Mouse (Mus musculus) cerebellum, adult 9-10 months (tissue): ENCODE measurements at regions not wholly inside any gene's neighbourhood (a gene's known extent, or its start where the extent isn't known, plus 50 kb on each side); places are given as distances from the start of the nearest gene placed in this dataset.

Experiments
- DNase-seq: peaks from one replicate; pipeline ENCODE4 v3.0.0; 2022

DNA sequence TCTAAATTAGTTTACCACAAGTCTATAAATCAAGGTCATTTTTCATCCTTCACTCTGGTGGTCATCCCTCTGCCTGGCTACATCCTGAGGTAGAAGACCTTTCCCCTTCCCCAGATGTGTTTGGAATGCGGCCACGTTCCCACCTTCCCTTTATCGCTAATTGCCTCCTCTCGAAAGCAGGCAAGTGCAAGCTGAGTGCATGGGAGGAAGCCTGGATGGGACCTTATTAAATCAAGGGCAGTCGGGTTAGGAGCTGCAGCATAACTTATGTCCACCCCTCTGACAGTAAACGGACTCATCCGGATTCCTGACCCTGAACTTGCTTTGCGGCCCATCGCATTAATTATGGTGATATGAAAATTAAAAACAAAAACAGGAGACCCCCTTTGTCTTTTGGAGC lies 983.5 kb downstream of the Slc4a3 start:
- DNase-seq, result no peak

DNA sequence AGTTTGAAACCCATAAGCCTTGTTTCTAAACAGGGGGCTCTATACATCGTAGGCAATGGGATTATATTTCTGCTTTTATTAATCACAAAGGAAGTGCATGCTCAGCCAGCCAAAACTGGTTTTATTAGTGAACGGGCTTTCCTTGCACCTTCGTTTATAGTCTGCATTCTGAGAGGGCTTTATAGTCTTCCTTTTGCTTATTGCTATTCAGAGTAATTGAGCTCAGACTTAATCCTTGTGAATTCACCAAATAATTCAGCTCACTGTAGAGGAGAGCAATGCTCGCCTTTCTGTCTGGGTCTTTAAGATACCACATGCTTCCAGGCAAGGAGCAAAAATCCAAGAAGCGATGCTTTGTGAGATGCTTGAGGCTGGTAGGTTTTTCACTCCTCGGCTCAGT lies 984.3 kb downstream of the Slc4a3 start:
- no peak for DNase-seq

DNA sequence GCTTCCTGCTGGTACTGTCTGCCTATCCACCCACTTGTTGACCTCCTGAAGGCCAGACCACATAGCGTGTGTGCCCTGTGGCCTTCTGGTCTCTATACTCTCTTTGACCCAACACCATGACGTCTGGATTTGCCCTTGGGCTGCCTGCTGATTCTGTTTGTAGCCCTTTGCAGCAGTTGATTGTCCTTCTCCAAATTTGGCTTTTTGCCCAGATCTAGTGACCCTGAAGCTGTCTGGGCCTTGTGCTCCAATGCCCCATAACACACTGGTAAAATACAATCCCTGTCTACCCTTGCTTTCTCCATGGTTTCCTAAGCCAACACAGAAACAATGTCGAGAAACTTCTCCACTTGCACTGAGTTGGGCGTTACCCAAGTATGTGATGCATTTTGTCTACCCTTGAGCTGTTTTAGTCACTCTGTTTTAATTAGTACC lies 979.3 kb downstream of the Epha4 start:
- no peak for DNase-seq

DNA sequence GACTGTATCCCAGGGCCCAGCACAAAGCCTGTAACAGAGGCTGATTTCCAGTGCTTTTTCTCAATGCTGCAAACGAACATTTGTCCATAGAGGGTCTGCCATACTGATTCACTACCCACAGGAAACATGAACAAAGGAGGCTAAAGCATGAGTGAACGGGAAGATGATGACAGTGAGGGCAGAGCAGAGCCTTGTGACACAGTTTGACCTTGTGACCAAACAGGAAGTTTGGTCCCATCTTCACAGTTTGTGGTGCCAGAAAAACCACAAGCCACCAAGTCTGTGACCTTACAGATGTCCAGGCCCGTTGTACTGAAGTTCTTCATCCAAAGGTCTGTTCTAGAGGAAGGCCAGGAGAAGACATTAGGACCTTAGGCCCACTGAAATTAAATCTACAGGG lies 974.4 kb downstream of the Epha4 start:
- DNase-seq, result no peak

DNA sequence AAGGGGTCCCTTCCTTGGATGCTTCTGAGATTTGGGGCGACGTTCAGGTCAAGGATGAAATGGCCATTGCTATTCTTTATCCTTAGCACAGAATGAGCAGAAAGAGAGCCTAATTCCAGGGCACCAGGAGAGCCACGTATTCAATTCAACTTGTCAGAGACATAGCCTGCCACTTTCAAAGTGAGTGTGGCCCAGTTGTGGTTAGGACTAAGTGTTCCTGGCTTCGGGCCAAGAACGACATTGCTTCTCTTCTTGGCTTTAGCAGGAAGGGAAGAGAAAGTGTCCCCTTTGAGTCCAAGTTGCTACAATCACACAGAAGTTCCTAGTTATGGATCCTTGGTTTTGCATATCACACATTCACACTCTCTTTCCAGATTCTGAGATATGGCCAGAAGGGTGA lies 964.0 kb downstream of the Epha4 start:
- DNase-seq, result no peak

DNA sequence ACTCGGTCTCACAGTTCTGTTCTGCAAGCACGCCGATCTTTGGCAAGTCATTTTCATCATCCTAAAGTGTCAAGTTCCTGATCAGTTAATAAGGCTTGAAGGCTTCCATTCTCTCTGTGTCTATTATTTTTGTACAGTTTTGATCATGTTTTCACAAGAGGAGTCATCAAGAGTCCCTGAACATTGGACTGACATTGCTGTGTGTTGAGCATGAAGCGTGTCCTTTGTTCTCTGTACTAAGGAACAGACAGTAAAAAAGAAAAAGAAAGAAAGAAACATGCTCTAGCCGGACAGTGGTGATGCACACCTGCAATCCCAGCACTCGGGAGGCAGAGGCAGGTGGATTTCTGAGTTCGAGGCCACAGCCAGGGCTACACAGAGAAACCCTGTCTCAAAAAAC lies 955.4 kb downstream of the Epha4 start:
- no peak for DNase-seq

DNA sequence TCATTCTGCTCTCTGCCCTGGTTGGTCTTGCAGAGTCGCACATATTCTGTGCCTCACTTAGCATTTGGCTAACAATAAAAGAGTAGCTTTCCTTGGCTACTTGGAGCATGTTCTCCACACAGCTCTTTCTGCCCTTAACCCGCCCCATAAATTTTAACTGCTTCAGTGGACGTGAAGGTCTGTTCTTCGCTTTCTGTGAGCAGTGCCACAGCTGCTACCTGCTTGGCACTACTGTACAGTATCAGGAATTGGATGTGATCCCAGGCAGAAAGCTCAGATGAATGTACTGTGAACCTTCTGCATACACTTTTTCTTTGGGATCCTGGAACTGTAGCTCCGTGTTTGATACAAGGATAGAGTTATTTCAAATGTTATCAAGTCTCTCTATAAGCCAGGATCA lies 939.4 kb downstream of the Epha4 start:
- peak; percentile 6 for DNase-seq

DNA sequence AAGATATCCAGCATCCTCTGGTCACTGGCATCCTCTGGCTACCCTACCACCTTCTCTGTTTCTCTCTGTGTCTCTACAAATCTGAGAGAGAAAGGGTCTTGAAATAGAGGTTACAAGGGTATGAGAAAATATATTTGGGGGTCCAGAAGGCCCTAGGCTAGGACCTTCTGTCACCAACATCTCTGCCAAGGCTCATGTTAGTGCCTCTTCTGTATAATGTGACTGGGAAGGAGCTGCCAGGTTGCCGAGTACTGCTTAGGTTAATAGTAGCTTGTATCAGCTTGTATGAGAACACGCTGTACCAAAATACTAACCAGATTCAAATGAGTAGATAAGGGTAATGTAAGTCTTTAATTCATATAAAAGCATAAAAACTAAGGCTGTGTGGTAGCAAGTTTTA lies 929.0 kb downstream of the Epha4 start:
- DNase-seq, result no peak

DNA sequence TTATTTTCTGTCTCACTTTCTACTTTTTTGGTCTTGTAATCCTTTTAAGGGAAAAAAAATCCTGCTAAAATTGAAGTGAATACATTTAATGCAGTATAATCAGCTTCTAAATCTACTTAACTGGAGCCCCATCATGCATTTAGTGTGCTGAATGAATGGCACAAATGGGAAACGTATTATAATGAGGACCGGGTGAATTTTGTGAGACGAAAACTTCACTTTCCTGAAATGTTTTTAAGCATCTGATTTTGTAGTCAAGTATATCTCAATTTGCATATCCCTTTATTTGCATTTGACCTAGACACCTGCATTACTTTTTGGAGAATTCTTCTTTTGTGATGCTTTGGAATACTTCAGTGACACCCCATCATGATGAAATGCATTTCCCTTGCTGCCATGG lies 889.1 kb downstream of the Epha4 start:
- DNase-seq, result no peak

DNA sequence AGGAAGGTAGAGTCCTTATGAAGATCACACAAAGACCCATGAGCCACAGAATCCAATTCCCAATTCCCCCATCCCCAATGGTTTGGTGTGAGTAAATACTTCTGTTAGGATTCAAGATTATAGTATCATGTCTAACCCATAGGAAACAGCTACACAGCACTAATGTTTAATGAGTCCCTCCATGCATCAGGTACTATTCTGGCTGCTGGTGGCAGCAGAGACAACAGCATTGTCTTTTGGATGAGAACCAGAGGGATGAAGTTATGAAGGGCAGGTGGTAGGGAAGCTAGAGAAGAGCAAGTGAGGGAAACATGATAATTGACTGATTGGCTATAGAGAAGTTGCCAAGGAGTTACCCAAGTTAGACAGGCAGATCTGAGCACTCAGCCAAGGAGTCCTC lies 885.0 kb downstream of the Epha4 start:
- peak; percentile 6 for DNase-seq

DNA sequence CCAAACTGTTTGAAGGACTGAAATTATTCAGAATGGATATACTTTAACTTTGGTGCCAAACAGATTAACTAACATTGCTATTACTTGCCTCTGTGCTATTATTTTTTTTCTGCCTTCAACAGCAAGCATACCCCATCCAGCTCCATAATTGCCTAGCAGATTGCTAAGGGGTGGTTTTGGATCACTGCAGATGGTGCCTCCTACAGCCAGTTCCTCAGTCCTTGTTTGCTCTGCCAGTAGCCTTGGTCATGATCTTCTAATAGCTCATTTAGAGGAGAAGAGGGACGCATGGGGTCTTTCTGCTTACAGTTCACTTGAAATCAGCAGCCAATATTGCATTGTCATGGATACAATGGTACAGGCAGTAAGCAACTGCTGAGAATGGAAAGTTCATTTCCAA lies 880.8 kb downstream of the Epha4 start:
- no peak for DNase-seq

DNA sequence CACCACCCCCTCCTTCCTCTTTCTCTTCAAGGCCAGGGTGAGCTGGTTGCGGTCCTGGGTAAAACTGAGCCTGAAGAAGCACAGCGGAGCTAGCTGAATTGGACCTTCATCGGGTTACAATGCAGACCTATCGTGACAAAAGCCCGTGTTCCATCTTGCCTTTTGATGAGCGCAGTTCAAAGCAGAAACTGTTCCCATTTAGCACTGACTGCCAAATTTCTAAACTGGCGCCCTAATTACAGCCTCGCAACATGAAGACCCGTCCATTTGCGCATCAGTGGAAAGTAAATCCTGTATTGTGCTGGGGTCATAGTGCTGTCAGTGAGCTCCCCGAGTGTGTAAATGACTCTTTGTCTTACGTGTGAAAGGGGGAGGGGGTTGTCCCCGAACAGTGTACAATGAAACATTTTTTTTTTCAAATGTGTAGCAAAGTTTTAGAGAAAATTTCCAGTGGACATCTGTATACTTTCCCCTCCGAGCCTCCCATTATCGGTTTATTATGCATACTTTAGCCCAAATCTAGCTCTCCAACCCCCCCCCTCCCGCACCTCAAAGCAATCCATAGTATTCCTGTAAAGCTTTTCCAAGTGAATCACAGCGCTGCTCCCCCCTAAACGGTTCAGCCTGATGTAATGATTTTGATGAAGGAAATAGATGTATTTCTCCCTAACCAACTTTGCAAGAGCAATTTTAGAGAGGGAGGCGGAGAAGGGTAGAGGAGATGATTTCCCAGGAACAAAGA lies 877.4 kb downstream of the Epha4 start:
- DNase-seq, result no peak

DNA sequence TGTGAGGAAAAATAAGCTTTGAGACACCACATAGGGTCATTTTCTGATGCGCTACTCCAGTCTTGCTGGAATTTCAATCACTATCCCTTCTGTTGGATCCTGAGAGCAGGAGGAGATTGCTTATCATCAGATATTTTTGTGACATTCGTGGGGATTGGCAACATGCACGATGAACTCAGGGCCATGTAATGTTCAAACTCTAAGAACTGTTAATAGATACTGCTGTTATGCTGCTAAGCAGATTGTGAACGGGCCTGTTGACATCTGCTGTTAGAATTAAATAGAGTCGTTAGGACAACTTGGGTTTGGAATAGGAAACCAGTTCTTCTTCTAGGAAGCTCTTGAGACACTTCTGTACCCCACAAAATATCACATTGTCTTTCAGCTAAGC lies 876.9 kb downstream of the Epha4 start:
- no peak for DNase-seq

DNA sequence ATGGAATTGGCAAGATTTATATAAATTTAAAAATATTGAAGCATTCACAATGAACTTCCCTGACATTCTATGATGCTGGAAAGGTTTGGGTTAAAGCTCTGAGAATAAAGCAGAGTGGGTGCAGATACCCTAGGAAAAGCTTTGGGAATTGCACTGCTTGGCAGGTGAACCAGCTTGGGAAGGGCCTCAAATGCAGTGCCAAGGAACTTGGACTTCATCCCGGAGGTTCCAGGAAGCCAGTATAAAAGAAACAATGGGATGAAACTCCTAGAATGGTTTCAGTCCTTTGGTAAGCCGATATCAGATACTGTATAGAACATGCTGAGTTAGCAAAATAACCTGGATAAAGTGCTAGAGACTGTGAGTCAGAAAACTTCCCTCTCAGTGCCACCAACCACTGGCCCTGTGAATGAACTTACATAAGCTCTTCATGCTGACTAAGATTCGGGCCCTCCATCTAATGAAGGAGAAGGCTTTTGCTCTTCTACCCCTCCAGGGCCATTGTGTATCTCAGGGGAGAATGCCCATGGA lies 873.6 kb downstream of the Epha4 start:
- no peak for DNase-seq

DNA sequence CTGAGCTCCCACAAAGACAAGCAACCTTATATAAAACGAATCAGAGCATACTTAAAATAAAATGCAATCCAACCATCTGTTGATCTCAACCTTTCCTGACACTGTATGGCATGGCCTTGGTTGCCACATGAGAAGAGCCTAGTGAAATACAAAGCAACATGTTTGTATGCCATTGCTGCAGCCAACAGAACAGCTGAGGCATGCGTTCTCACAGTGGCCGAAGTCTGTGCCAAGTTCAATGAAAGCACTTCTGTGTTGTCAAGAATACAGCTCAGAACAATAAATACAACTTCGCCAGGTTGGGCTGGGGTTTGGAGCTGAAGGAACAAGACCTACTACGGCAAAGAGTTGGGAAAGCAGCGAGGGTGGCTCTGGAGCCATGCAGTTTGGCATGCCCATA lies 872.2 kb downstream of the Epha4 start:
- DNase-seq, result no peak

DNA sequence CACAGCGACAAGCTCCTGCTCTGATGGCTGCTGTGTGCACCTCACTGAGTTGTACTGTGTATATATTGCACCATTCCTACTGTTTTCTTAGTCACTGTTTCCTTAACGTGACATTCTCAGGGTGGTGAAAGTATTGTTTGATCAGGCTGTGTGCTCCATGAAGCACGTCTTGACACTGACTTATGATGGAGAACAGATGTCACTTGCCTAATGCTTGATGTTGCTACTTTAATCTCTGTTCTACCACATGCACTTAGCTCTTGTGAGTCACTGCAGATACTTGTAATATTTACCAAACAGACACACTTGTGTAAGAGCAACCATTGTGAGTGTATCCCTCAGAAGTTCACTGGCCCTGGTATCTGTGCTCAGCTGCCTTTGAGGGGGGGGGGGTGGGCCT lies 870.0 kb downstream of the Epha4 start:
- DNase-seq, result no peak

DNA sequence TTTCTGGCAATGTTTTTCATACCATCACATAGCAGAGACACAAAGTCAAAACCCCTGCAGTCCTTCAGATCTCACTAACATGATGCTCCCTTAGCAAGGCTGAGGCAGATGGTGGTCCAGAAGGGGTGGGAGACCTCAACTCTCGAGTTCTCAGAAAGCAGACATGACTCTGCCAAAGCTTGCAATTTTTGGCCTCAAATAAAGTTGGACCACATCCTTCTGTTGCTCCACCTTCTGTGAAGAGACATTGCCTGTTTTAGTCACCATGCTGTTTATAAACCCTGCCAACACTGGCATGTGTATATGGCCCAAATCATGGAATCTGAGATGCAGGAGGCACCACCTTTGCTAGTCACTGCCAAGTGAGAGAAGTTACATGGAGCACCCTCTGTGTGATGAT lies 860.1 kb downstream of the Epha4 start:
- DNase-seq, result no peak

DNA sequence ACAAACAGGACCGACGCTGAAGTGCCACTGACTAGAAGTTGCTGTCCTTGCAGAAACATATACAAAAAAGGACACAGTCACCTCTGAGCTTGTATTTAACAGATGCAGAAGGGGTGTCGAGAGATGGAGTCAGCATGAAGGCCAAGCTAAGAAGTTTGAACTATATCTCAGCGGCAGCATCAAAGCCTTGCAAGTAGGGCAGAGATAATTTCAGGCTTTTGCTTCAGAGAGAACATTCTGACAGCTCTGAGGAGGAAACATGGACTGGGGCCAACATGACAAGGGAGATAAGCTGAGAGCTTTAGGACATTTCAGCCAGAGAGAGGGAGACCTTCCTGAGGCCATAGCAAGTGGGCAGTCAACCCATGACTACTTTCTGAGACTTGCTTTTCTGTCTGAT lies 856.7 kb downstream of the Epha4 start:
- no peak for DNase-seq

DNA sequence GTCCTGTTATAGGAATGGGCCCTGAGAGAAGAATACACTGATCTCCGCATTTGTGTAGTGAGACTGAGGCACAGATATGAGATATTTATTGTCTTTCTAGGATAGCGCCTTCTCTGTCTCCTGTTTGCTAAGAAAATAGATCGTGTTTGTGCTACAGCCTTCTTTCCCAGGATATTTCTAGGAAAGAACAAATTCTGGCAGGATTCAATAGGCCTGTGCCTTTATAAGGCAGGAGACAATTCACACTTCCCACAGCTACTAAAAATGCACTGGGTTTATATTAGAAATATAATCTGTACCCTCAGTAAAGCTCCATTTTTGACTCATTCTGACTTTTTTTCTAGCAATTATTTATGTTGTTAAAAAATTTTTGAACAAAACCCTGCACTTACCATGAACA lies 854.7 kb downstream of the Epha4 start:
- DNase-seq, result no peak

DNA sequence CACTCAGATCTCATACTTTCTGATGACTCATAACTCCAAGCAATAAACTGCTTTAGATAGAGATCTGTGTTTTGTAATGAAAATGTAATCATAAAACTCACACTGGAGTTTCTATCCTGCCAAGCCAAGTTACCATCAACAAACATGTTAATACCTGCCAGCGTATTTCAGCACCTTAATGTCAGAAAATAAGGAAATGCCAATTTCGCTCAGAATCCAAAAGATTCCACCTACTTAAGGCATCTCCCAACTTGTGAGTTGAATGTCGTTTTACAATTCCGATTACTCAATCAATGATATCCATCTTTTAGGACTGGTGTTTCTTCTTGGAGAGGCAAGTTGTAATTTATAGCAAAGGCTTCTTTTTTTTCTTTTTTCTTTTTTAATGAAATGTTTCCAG lies 850.5 kb downstream of the Epha4 start:
- no peak for DNase-seq

DNA sequence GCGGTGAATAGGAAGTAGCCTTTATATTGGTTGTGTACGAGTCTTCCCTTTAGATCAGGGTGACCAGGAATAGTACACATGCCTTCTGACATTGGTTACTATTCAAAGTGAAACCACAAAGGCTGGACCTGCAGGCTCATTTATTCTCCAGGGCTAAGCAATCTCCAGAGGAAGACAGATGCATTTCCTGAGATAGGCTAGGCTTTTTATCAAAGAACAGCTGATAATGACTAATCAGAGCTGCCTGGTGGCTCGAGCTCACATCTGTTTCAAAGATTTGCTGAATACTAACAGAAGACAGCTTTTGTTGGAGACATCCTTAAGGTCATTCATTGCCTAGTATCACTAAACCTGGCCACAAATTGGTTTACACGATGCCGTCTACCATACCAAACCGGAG lies 838.1 kb downstream of the Epha4 start:
- DNase-seq, result no peak

DNA sequence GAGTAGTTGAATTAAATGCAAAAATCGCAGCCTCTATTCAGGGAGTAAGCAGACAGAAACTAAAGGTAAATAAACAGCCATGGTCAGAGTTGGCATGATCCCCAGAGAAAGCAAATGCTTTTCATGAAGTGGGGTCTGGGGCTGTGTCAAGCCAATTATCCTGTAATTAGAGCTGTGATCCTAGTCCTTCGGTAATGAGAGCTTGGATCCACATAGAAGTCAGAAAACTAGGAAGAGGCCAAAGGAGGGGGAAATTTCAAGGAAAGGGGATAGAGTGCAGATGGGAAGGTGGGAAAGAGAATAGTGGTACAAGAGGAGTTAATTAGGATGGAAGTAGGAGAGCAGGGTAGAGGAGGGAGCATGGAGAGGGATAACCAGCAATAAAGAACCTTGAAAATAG lies 809.3 kb downstream of the Epha4 start:
- no peak for DNase-seq

DNA sequence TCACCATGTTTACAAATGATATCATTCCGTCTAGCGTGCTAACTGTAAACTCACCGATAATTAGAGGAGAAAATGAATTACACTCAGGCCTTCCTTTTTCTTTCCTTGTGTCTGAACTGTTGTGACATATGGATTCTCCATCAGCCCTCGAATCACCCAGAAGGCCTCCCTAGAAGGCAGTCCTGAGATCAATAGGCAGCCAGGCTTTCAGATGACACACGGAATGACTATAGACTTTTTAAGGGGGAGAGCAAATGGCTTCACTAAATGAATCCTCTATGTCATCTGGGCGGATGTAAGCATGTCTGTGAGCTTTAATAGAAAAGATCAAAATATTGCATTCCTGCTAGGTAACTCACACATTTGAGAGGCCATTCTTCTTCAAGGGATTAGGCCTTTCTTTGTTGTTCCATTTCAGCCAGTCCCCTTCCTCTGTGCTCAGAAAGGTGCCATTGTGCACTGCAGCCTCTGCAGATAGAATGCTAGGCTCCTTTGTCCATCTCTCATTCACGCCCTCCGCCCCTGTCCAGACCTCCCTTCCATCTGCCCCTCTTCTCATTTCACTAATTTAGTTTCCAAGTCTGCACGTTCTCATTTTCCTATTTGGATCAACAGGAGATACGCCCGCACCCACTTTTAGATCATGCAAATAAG lies 797.1 kb downstream of the Epha4 start:
- DNase-seq, result no peak

DNA sequence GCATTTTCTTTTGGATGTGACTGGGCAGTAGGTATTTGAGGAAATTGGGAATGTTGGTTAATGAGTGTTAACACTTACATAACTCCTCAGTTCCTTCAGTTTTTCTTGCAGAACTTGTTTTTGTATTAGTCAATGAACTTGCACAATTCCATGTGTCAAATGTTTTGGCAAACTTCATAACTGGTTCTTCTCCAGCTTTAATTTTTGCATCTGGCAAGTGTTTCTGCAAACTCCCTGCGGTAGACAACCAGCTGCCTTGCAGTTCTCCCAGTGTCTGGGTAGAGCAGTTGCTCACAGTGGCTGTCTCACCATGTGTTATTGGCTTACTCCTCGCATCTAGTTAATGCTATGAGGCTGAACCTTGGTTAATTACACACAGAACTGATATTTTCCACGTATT lies 790.4 kb downstream of the Epha4 start:
- DNase-seq, result no peak

DNA sequence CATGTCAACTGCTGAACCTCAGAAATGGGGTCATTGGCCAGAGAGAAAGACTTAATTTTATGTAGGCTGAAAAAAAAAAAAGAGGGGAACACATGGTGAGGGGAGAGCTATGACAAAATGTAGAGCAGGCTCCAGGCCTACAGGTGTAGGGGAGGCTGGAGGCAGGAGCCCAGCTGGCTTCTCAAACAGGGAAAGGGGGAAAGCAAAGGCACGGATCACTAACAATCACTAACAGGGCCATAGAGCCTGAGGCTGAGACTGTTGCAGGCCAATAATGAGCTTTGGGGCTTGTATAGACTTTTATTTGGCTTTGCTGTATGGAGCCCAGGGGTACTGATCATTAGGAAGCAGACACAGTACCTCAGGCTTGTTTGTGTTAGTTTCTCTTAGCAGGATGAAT lies 777.9 kb downstream of the Epha4 start:
- peak; percentile 45 for DNase-seq
